Mouse (Mus musculus) right cerebral cortex, postnatal 14 days (tissue): Measurements from ENCODE around the gene Trhr2.

Experiments used
- DNase-seq: peaks from one replicate; pipeline ENCODE4 v3.0.0; 2022

Gene Trhr2

DNA sequence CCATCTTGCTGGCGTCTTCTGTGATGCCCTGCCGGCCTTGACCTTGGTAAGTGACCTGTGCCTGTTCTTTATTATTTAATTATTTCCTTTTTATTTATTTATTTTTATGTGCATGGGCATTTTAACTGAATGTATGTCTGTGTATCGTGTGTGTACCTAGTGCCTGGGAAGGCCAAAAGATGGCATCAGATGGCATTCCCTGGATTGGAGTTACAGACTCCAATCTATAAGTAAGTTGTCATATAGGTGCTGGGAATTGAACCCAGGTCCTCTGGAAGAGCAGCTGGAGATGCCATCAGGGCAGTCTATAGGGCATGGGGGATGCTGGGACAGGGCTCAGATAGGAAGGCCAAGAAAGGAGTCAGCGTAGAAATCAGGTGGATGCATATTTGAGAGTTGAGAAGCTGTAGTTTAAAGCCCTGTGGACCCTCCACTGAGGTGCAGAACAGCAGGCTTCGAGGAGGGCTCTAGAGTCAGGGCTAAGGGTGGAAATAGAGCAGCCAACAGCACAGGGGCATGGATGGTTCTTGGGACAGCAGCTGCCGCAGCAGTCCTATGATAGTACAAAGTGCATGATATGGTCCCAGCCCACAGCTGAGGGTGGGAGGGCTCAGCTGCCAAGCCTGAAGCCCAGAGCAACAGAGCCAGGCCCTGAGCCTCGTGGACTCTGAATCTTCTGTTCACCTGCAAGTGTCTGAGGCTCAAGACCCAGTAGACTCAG, at the start of gene Trhr2:
Trhr2 (minus strand) TSS at position 51 of the 721 bp plus-strand sequence.
- no peak for DNase-seq

DNA sequence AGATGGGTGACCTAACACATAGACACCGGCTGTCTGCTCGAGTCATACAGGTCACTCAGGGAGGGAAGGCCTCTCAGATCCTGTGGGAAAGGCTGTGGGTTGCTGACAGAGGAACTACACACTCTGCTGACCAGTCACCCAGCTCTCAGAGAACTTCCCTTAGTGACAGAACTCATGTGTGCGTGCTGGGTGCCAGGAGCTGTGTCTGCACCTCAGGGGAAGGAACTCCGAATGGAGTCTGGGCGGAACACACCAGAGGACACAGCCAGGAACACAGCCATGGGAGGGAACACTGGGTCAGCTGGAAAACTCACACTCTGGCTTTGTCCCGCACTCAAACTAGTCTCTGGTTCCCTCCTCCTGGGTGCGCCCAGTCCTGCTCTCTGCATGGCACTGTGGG, 47.1 kb upstream of the Trhr2 start:
- no peak for DNase-seq

DNA sequence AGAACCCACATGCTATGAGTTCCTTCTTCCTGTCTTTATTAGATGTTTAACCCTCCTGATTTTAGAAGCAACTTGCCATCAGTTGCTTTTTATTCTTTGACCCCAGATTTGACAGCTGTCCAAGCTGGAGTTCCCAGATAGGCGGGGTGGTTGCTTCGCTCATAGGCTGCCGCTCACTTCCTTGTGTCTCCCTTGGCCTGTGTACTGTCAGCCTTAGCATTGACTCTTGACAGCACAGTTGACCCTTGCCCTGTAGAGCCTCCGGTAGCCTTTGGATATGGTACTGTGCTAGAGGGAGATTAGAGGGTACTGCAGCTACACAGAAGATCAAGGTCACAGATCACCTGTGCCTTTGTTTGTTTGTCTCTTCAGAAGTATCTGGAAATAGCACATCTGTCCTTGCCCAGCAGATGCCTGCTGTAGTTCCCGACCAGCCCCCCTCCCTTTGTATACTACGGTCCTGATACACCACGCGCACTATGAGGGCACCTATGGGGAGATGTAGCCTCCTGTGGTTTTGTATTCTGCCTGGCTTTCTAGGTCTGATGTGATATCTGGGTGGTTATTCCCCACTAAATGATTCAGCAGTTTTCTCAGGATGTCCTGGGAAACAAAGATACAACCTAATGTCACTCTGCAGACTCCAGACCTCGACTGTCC, 44.7 kb upstream of the Trhr2 start:
- DNase-seq, result no peak

DNA sequence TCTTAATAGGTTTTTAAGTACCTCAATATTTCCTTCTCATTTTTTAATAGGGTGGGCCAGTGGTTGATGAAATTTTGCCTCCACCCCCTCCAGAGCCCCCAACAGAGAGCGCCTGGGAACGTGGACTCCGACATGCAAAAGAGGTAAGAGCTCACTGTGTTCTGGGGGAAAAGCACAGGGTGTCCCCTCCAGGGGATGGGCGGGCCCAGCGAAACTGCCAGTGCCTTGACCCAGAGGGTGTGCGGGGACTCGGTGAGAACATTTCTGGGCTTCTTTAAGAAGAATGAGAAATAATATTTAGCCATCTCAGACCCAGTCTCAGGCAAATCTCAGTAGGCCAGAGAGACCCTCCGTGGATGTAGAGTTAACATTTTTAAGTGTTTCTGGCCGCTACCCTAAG, 37.6 kb upstream of the Trhr2 start:
- DNase-seq, result no peak

DNA sequence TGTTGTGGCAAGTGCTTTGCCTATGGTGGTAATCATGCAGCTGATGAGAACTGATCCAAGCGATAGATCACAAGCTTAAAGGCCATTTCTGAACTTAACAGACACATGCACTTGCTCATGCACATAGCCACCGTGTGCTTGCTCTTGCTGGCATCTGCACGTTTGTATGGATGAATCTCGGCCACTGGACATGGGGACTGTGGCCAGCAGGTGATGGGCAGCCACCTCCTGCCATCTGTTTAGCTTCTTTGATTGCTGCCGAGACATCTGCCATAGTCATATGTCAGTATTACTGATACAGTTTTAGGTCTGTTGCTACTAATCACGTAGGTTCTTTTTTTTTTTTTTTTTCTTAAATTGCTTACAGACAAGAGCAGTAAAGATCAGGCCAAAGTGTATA, 34.7 kb upstream of the Trhr2 start:
- DNase-seq, result no peak

DNA sequence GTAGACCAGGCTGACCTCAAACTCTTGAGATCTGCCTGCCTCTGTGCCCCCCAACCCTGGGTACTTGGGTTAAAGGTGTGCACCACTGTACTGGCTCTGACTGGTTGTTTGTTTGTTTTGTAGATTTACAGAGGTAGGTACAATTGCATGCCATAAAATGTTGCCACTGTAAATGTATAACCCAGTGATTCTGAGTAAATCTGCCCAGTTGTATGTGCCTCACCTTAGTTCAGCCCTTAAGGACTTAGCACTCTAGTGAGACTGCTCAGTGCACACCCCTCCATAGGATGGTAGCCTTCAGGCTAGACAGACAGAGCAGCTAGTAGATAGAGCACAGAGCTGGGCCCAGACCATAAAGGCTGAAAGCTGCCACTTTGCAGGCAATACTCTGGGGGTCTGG, 33.2 kb upstream of the Trhr2 start:
- no peak for DNase-seq

DNA sequence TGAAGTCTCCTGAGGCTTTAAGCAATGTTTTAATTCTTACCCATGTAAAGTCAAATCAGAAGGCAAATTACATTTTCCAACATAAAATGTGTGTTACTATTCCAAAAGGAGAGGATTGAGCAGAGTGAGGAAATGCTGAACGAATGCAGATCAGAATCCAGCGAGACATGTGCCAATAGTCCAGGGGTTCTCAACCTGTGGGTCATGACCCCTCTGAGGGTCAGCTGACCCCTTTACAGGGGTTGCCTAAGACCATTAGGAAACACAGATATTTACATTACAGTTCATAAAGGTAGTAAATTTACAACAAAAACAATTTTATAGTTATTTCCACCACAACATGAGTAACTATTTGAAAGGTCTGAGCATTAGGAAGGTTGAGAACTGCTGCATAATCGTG, 30.2 kb upstream of the Trhr2 start:
- DNase-seq, result no peak

DNA sequence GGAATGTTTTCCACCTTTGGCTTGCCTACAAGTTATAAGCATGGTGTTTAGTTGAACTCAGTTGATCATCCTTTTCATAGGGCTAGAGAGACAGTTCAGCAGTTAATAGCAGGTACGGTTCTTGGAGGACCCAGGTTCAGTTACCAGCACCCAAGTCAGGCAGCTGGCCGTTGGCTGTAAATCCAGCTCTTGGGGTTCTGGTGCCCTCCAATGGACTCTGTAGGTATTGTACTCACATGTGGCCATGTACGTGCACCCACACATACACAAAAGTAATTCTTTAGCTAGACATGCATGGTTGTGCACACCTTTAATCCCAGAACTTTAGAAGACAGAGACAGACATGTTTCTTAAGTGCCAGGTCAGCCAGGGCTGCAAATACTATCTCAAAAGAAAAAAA, 28.8 kb upstream of the Trhr2 start:
- no peak for DNase-seq

DNA sequence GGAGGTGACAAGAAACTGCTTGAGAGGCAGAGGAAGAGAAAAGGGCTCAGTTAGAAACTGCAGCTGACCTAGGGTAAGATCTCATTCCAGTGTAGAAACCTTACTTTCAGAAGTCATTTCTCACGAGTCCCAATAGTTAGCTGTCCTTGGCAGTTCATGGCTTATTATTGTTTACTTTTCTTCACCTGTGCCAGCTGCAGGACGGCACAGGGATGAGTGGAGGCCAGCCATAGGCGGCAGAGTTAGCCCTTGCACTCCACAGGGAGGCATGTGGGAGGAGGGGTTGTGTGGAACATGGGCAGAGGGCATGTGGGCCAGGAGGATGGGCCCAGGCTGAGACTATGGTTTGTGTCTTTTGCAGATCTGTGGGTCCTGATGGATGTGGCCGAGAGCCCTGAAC, 22.5 kb upstream of the Trhr2 start:
- DNase-seq, result no peak

DNA sequence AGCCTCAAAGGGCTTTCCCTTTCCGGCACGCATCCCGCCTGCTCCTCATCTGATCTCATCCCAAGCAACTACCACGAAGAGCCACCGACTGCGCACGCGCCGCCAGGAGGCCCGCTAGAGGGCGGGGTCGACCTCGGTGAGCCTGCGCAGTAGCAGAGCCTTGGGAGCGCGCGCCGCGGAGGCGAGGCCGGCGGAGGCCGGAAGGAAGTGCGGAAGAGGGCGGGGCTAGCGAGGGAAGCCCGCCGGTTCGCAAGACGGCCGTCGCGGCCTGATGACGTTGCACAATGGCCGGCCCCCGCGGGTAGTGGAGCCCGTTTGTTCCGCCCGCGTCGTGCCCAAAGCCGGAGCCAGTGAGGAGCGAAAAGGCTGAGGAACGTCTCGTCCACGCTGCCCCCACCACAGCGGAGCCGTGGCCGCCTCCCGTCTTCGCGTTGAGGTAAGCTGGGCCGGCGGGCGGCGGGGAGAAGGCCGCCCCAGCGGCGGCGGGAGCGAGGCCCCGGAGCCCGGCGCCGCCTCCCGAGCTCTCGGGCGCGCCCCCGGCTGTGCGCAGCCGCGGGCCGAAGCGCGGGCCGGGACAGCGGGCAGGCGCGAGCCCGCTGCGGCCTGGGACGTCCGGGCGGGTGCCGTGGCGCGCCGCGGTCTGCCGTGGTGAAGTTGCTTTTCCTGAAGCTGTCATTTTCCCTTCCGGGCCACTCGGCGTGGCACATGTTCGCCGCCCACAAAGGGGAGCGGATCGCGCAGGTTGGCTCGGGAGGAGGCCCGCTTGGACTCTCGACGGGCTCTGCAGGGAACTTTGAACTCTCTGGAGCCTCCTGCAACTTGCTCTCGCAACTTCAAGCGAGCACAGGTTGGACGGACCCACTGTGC, 16.1 kb upstream of the Trhr2 start, which contains the start of gene Zc3h18:
Zc3h18 (plus strand) TSS at position 245 of the 867 bp plus-strand sequence.
- DNase-seq, result peak; percentile 100

DNA sequence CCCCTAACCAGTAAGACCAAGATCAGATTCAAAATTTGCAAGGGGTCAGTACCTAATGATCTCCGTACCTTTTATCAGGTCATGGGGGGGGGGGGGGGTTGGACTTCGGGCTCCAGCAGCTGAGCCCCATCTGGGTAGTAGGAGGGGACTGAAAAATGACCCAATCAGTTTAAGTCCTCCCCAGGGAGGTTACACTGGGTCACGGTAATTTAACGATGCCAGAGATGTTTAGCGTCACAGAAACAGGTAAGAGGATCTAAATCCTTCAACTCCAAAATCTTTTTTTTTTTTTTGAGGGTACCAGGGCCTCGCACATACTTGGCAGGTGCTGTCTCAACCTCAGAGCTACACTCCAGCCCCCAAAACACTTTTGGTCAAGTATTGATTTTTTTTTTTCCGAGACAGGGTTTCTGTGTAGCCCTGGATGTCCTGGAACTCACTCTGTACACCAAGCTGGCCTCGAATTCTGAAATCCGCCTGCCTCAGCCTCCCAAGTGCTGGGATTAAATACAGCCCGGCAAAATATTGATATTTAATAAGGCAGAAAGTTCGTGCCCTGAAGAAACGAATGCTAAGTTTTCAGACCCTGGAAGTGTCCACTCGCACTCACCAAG, 15.3 kb upstream of the Trhr2 start:
- no peak for DNase-seq

DNA sequence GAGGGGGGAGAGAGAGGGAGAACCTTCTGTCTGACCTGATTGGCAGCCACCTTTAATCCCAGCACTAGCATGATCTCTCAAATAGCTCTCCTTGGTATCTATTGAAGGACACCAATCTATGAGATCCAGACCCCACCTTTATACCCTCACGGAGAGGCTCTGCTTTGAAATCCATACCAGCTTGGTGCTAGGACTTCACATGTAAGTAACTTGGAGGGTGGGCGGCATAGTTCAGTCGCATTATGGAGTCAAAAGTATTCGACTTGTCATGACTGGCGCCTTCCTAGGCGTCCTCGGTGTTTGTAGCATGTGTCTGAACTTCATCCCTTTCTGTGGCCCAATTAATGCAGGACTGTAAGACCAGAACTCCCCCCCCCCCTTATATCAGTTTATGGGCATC, 14.8 kb upstream of the Trhr2 start:
- no peak for DNase-seq

DNA sequence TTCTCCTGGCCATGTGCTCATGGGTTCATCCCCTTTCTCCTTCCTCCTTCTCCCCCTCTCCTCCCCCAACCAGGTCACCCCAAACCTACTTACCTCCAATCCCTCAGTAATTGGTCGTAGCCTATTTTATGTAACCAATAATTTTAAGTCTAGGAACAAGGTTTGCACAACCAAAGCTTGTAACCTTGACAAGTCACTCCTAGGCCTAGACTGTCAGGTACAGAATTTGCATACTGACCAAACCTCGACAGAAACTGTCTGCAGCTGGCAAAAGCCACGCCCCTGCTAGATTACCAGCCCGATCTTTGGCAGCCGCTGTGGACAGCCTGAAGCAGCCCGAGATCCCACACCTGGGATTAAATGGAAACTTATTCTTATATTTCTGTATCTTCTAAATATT, 11.2 kb upstream of the Trhr2 start:
- DNase-seq, result no peak

DNA sequence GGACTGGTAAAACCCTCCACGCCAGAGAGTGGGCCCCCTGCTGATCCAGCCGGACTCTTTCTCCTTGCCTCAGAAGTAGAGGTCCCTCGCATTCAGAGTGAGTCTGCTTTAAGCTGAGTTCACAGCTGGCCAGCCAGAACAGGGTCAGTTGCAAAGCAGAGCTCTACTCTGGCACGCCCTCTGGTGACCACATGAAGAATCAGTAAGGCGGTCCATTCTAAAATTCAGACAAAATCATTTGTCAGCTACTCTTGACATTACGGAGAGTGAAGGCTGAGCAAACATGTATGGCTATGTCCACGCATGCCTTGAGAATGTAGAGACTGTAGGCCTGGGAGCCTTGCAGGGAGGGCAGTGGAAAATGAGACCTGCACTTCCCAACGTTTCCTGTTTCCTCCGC, 9.1 kb upstream of the Trhr2 start:
- DNase-seq, result peak; percentile 80

DNA sequence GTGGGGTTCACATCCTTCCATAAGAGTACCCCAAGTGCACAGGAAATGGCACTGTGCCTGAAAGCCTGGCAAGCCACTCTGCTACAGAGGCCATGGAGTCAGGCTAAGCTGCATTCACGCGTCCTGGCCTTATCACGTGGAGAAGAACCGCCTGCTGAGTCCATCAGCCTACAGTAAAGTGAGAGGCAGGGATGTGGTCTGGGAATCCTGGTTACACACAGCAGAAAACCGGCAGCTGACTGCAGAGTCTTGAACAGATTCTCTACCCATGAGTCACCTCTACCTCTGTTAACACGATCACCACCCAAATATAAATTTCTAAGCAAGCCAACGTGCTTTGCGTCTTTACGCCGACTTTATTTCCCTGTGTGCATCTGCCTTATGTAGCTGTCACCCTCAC, 7.9 kb upstream of the Trhr2 start:
- no peak for DNase-seq

DNA sequence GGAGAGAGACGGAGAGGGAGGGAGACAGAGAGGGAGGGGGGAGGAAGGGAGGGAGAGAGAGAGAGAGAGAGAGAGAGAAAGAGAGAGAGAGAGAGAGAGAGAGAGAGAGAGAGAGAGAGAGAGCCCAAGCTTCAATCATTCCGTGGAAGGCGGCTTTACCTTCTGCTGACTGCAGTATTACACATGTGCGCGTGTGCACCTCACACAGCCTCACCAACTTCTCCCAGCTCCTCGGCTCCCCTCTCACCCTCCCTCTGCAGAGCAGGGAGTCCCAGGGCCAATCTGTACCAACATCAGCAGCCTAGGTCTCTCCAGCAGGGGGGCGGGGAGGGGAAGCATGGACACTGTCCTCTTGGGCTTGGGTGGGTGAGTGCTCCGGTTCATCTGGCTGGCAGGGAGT, 2.4 kb upstream of the Trhr2 start:
- no peak for DNase-seq

DNA sequence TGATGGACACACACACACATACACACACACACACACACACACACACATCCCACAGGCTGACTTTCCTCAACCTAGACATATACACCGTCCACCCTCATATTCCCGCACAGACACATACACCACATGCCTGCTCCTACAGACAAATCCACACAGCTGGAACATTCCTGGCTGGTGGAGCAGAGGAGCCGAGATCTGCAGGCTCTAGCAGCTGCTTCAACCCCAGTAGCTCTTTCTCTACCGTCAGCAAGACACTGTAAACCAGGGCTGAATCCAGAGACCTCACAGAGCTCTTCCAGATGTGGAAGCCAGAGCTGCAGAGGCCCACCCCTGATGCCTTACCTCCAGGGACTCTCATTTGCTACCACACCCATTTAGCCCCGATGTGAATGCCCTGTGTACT, 1.7 kb upstream of the Trhr2 start:
- no peak for DNase-seq

DNA sequence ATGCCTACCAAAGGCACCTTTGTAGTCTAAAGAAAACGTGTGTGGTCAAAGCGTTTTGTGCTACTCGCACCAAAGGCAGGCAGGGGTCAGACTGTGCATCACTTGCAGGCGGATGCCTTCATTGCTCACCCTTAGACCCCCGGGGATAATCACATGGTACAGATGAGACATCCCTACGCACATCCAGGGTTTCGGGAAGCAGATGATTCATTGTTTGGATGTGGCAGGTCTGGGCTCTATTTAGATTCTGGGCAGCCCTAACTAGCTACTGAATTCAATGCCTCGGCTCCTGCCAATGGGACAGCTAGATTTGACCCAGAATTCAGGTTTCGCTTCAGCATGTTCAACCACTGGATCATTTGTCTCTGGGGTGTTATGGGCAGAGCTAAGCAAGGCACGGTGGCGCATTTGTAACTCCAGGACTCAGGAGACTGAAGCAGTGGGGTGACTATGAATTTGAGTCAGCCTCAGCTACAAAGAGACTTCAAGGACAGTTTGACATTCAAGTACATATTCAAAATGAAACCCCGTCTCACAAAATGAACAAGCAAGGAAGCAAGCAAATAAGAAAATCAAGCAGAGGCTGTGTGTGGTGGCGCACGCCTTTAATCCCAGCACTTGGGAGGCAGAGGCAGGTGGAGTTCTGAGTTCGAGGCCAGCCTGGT, 1.3 kb downstream of the Trhr2 start:
- DNase-seq, result no peak

DNA sequence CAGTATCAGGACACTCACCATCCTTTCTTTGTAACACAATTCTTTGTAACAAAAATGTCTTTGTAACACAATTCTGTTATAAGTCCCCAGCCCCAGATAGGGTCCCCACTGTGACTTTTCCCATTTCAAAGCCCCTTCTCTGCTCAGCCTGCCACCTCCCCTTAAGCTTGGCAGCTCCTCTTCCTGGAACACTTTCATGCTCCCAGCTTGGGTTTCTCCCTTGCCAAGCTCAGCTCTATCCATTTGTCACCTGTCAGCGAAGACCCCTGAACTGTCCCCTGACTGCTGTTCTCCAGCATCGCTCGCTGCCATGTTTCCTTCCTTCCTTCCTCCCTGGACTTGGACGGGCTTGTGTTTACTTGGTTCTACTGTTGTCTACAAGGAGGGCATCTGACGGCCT, 2.9 kb downstream of the Trhr2 start:
- DNase-seq, result no peak

DNA sequence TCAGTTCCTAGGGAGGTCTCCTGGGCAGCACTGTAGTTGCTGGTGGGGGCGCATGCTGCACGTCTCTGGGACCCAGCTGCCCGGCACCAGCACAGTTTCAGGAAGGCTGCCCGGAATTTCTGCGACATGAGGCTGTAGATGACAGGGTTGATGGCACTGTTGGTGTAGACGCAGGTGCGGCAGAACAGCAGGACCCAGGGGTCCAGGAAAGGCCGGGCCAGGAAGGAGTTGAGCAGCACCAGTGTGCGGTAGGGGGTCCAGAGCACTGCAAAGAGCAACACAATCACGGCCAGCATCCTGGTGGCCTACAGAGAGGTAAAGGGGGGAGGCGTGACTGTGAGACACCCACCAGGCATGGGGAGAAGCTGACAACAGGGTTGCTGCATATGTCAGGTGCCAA, 3.3 kb downstream of the Trhr2 start:
- no peak for DNase-seq

DNA sequence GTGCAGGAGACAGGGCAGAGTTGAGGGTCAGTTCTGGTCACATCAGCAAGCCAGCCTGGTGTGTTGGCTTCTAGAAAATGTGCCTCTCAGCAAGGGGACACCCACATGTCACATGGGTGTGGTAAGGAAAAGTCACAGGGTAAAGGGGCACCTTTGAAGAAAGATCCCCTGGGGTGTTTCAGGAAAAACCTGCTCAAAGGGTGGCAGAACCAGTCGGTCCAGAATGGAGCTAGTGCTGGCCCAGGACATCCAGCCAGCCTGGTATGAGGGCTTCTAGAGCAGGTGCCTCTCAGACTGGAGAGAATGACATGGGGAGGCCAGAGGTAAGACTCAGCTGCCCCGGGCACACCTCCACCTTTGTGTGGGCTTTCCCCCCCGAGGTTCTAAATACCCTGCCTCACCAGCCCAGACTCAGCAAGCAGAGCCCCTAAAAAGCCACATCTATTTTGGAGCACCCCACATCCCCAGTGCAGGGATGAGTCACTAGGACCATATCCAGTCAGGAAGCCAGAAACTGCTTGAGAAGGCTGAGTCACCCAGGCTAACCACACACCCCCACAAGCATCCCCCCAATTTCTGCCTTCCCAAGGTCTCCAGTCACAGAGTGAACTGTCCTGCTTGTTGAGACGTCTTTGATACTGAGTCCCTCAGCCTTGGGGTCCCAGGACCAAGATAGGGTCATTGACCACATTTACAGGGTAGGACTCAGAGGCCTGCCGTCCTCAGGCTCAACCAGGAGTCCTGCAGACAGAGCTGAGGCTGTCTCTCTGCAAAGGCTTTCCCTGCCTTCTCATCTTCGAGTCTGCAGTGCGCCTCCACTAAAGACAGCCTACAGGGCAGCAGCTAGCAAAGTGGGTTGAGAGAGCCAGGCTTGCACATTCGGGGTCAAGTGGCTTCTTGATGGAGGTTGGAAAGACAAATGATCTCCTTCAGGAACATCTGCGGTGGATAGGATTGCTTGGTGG, 4.6 kb downstream of the Trhr2 start:
- DNase-seq, result no peak

DNA sequence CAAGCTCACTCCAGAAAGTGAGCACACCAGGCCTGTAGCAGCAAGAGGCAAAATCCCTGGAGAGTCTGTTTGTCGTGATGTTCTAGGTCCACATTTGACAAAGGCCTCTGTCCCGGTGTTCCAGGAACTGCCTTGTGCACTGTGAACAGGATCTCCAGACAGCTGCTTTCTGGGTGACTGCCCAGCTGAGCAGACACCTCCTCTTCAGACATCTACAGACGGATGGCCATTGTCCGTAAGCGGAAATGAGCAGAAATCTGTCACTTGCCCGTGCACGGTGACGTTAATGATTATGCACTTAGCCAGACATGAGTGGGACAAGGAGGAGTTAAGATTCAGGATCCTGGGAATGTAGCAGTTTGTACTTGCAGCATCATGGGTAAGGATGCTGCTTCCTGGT, 6.4 kb downstream of the Trhr2 start:
- DNase-seq, result no peak
